Mouse (Mus musculus) thymus, adult 2 months (tissue): Measurements from ENCODE around the gene Fgd3. TPM values are rescaled to one million over a fixed set of nuclear protein-coding genes. Genes with fewer than 3 reads are reported as not detected.

Experiments used
- DNase-seq: peaks from one replicate; pipeline ENCODE4 v3.0.0; 2021
- H3K27ac ChIP-seq: fragments of 200-500 bp; 2 replicates; pipeline ENCODE4 v1.5.1; 2012; ENCODE audit warnings: low read length, control low read depth; ENCODE audit not compliant: control insufficient read depth, insufficient read depth
- H3K27me3 ChIP-seq: fragments of 200-500 bp; 2 replicates; pipeline ENCODE4 v1.6.1; 2012; ENCODE audit warnings: mild to moderate bottlenecking, low read length, moderate library complexity, mixed read lengths; ENCODE audit not compliant: control insufficient read depth, insufficient read depth
- H3K36me3 ChIP-seq: fragments of 200-500 bp; 2 replicates; pipeline ENCODE4 v1.6.1; 2012; ENCODE audit warnings: mild to moderate bottlenecking, low read length, moderate library complexity; ENCODE audit not compliant: control insufficient read depth, insufficient read depth
- H3K4me1 ChIP-seq: fragments of 200-500 bp; replicated peaks from 2 replicates; pipeline ENCODE4 v1.6.1; 2012; ENCODE audit warnings: low read length; ENCODE audit not compliant: control insufficient read depth, insufficient read depth
- H3K4me3 ChIP-seq: fragments of 200-500 bp; 2 replicates; pipeline ENCODE4 v1.5.1; 2012; ENCODE audit warnings: mild to moderate bottlenecking, low read length, control low read depth, moderate library complexity; ENCODE audit not compliant: control insufficient read depth, insufficient read depth
- CTCF ChIP-seq: fragments of 200-500 bp; IDR thresholded peaks from 2 replicates; pipeline ENCODE4 v1.5.1; 2012; ENCODE audit warnings: mild to moderate bottlenecking, control low read depth, low read length, moderate library complexity, borderline replicate concordance; ENCODE audit not compliant: control insufficient read depth, poor library complexity, insufficient read depth; ENCODE audit errors: extremely low read depth
- POLR2A ChIP-seq: fragments of 200-500 bp; IDR thresholded peaks from 2 replicates; pipeline ENCODE4 v1.6.1; 2012; ENCODE audit warnings: mild to moderate bottlenecking, low read length, control low read depth, moderate library complexity; ENCODE audit not compliant: control insufficient read depth, poor library complexity, insufficient read depth; ENCODE audit errors: extremely low read depth
- WGBS: fragments of 180-500 bp; shearing (Covaris S2); methylation state at CpG from one replicate; pipeline ENCODE4 v1.1.7; 2018; 5-methylcytosine and 5-hydroxymethylcytosine counted together
- polyA plus RNA-seq: library from polyadenylated mRNA; depleted of rRNA; stranded (reverse); fragments of >200 nt; gene quantifications from 2 replicates; pipeline ENCODE4 v1.2.3, GENCODE M21; 2012

The Fgd3 gene
- polyA plus RNA-seq, 1 experiment: 19.2 TPM

GRCm38 (mm10) chr13:49294108-49294507 lies 26.0 kb downstream of the Fgd3 start:
- no peak for TF ChIP-seq CTCF
- TF ChIP-seq POLR2A: no peak
- Histone ChIP-seq H3K4me3 (no peak overlapping the region), H3K4me1 (peaks cover 8% of the 10 kb centered on the region), H3K36me3 (peaks cover 22% of the 10 kb centered on the region), H3K27me3 (no peaks in the 10 kb centered on the region), H3K27ac (no peak overlapping the region)
- no peak for DNase-seq
- 86% methylated on average over 9 of the region's 9 CpGs for WGBS

GRCm38 (mm10) chr13:49291949-49292348 lies 28.2 kb downstream of the Fgd3 start:
- Histone ChIP-seq H3K27me3 (no peaks in the 10 kb centered on the region), H3K36me3 (peaks cover 34% of the 10 kb centered on the region), H3K27ac (no peak overlapping the region), H3K4me3 (no peak overlapping the region), H3K4me1 (no peaks in the 10 kb centered on the region)
- TF ChIP-seq POLR2A: no peak
- TF ChIP-seq CTCF: no peak
- DNase-seq: no peak
- 70% methylated on average over 6 of the region's 6 CpGs for WGBS

GRCm38 (mm10) chr13:49291398-49291797 lies 28.7 kb downstream of the Fgd3 start:
- Histone ChIP-seq H3K36me3 (peaks cover 37% of the 10 kb centered on the region), H3K4me1 (no peaks in the 10 kb centered on the region)

GRCm38 (mm10) chr13:49287224-49287623 lies 32.9 kb downstream of the Fgd3 start:
- Histone ChIP-seq H3K4me1 (no peaks in the 10 kb centered on the region), H3K27me3 (no peaks in the 10 kb centered on the region), H3K36me3 (peaks cover 73% of the 10 kb centered on the region), H3K27ac (no peak overlapping the region), H3K4me3 (no peak overlapping the region)
- no peak for DNase-seq
- WGBS: 97% methylated on average over 6 of the region's 6 CpGs
- TF ChIP-seq POLR2A (no peak), CTCF (no peak)

More at GRCm38 (mm10) chr13:49291398-49291797, 28.7 kb downstream of the Fgd3 start:
- Histone ChIP-seq H3K27ac (no peak overlapping the region), H3K27me3 (no peaks in the 10 kb centered on the region), H3K4me3 (no peak overlapping the region)
- no peak for TF ChIP-seq CTCF
- TF ChIP-seq POLR2A: no peak
- DNase-seq: peak; percentile 67
- WGBS: 87% methylated on average over 1 of the region's 1 CpGs

GRCm38 (mm10) chr13:49286750-49287149 lies 33.4 kb downstream of the Fgd3 start:
- no peak for TF ChIP-seq POLR2A
- no peak for TF ChIP-seq CTCF
- no peaks in the 10 kb centered on the region for H3K4me1 ChIP-seq
- H3K4me3 ChIP-seq: no peak overlapping the region
- 97% methylated on average over 3 of the region's 3 CpGs for WGBS
- H3K27me3 ChIP-seq: no peaks in the 10 kb centered on the region
- H3K27ac ChIP-seq: no peak overlapping the region
- peaks cover 74% of the 10 kb centered on the region for H3K36me3 ChIP-seq
- DNase-seq: no peak

GRCm38 (mm10) chr13:49283686-49284085 lies 36.4 kb downstream of the Fgd3 start:
- Histone ChIP-seq H3K27ac (no peak overlapping the region), H3K4me3 (no peak overlapping the region), H3K4me1 (no peaks in the 10 kb centered on the region), H3K36me3 (peaks cover 91% of the 10 kb centered on the region), H3K27me3 (no peaks in the 10 kb centered on the region)
- 90% methylated on average over 9 of the region's 9 CpGs for WGBS
- no peak for TF ChIP-seq CTCF
- TF ChIP-seq POLR2A: no peak
- no peak for DNase-seq

- Histone ChIP-seq H3K27ac (no peak overlapping the region), H3K27me3 (no peaks in the 10 kb centered on the region), H3K4me3 (no peak overlapping the region), H3K36me3 (peaks cover 94% of the 10 kb centered on the region), H3K4me1 (no peaks in the 10 kb centered on the region)
- DNase-seq: no peak
- 93% methylated on average over 2 of the region's 2 CpGs for WGBS
- no peak for TF ChIP-seq POLR2A
Measured at GRCm38 (mm10) chr13:49282168-49282567, 37.9 kb downstream of the Fgd3 start.
